Mouse (Mus musculus): Measurements from ENCODE around the gene Sox2. TPM values are rescaled to one million over a fixed set of nuclear protein-coding genes. Genes with fewer than 3 reads are reported as not detected.

Gene Sox2
- under 1 TPM in 1 of 2 experiments, not detected in 1; 0.12 TPM for polyA plus RNA-seq (2017; shearing (Covaris generic))

GRCm38 (mm10) chr3:34649726-34650620, at the start of gene Sox2:
TSS of gene Sox2 (plus strand) at chr3:34650405.

